Mouse (Mus musculus): ENCODE results near the gene Pcnx.
A peak's percentile ranks its signal among the peaks of the same experiment; 100 is the strongest.

The Pcnx gene

DNA sequence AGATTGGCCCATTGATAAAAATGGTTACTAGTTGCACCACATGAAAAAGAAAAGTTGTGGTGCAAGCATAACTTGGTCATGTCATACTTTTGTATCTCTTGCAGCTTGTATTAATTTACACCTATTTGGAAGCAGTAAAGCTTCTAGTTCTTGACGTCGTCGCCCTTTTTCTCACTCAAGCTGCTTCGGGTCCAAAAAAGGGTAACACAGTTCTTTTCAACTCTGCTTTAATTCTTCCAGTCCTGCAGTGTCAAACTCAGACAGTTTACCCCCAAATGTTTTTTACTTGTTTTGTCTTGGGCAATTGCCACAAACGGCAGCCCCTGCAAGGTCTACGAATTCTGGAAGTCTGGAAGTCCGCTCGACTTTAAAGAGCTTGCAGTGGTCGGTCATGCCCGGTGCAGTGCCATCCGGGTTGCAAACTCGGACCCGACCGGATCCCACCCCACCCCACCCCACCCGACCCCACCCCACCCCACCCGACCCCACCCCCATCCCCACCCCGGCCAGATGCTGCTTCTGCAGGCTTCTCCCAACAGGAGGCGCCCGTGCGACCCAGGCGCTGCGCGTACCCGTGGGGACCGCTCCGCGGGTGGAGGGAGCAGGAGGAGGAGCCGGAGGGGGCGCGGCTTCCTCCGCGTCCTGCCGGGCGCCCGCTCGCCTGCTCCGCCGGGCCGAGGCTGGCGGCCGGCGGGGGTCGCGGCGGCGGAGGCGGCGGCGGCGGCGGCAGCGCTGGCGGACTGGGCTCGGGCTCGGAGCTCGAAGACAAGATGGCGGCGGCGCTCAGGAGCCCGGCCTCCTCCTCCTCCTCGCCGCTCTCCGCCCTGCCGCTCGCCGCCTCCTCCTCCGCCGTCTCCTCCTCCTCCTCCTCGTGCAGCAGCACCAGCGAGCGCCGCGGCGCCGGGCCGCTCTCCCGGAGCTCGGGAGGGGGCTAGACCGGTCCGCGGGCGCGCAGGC lies at the start of gene Pcnx:
Pcnx (plus strand) TSS at position 673 of the 957 bp plus-strand sequence.
- peak; percentile 84 for DNase-seq

DNA sequence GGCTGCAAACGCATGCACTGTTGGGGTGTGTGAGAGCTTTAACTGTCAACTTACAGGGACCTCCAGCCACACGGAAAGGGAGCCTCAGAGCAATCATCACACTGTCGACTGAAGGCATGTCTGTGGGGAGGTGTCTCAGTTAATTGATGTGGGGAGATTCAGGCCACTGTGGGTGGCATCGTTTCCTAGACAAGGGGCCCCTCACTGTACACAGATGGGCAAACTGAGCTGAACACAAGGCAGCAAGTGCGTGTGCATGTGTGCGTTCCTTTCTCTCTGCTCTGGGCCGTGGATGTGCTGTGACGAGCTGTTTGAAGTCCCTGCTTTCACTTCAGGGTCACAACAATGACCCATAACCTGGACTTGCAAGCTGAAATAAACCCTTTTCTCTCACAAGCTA lies 49.4 kb upstream of the Pcnx start:
- no peak for DNase-seq

DNA sequence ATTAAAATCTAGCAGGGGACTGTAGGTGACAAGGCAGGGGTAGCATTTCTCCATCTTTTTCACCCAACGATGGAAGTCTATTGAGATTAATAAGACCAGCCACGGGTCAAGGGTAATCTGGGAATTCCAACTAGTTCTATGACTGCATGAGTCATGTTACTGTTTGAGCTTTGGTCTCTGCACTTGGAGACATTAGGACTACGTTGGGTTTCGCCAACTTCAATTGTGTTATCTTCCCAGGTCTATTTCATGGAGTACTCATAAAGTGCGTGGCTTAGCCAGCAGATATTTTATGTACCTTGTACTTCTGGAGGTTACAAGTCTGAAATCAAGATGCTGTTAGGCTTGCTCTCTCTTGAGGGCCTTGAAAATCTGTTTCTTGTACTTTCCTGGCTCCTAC lies 45.1 kb upstream of the Pcnx start:
- no peak for DNase-seq

DNA sequence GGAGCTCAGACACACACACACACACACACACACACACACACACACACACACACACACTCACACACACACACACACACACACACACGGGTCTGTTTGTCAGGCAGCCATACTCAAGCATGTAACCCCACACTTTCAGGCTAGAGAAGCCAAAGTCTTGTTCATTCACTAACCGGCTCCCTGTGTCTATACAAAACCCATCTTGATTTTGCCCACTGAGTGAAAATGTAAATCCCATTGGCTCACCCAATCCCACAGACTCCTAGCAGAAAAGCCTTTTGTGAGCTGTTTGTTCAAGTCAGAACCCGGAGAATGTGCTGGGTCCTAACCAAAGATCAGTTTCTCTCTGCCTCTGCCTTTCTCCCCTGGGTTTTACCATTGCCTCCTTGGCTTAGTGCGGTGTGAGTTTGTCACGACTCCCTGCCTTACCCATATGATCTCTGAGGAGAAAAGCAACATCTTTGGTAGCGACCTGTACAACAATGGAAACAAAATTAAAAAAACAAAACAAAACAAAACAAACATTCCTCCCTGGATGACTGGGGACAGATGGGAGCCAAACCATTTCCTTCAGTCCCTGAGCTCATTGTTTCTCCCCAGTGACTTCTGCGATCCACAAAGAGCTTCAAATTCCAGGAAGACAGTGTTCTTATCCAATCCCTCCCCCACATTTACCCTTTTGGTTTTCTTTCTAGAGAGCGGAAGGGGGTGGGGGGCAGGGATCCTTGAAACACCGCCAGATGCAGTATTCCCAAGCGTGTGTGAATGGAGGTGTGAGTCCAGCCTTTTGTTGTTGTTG lies 43.3 kb upstream of the Pcnx start:
- DNase-seq, result no peak

DNA sequence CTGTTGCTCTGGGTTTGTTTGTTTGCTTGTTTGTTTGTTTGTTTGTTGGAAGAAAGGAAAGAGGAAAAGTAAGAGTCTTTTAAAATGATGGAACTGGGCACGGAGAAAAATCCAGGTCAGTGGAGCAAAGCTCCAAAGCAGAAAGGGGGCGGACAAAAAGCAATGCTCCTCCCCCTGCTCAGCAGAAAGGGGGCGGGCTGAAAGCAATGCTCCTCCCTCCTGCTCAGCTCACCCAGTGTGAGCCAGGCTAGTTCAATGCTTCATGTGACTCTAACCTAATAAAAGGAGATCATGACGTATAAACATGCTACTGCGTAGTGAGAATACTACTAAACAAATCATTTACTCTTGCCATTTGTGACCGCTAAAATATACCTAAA lies 42.7 kb upstream of the Pcnx start:
- DNase-seq, result no peak

DNA sequence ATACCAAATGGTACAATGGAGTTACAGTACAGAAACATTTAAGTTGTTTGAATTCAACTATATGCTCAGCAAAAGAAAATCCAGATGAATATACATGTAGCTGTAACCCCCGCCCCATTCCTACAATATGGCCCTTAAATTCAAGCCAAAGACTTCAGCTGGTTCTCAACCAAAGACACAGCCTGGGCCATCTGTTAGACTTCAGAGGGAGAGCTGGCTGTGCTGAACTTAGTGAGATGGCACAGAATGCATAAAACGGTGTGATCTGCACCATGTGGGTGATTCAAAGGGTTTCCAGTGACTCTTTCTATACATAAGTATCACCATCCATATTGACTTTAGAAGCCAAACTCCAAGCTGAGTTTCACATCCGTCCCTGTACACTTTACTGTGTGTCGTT lies 39.1 kb upstream of the Pcnx start:
- DNase-seq, result peak; percentile 64

DNA sequence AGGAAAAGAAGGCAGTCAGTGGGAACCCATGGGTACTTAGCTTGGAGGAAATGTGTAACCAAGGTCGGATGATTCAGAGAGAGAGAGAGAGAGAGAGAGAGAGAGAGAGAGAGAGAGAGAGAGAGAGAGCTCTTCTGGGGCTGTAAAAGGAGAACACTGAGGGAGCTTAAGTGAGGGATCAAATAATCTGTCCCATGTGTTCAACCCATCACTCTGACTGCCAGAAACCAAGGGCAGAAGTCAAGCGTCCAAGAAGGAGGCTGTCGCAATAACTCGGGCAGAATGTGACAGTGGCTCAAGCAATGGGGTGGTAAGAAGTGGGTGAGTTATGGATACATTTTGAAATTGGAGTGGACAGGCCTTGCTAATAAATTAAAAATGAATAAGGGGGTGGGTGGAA lies 37.6 kb upstream of the Pcnx start:
- DNase-seq, result no peak

DNA sequence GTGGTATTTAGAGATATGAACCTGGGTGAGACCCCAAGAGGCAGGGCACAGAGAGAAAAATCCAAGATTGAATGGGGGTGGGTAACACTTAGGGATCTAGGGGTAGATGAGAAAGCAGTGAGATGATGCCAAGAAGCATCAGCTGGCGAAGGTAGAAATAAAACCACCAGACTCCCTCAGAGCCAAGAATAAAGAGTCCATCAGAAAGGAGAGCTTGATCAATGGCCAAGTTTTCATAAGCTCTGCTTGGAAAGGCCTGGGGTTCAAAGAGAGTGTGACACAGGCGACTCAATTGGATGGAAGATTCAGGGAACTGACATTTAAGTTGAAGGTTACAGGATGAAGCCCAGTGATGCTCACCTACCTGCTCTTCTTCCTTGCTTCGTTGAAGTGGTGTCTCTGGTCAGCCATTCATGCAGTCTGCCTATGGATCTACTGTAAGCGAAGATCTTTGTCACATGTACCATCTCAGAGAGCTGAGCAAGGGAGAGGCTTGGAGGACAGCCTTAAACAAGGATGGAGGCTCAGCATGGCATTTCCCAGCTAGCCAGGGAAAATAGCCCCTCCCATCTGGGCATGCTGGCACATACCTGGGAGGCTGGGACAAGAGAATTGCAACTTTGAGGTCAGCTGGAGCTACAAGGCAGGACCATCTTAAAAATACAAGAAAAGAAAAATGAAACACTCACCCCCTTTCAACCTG lies 36.9 kb upstream of the Pcnx start:
- DNase-seq, result peak; percentile 75

DNA sequence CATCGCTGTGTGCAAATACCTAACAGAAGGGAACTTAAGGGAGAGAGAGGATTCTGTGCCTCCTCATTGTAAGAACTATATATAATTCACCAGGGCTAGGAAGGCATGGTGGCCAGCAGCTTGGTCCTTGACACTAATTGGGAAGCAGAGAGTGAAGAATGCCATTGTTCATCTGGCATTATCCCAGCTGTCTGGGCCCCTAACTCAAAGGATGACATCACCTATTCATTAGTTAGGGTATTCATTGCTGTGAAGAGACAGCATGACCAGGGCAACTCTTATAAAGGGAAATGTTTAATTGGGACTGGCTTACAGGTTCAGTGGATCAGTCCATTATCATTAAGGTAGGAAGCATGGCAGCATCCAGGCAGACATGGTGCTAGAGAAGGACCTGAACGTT lies 31.5 kb upstream of the Pcnx start:
- no peak for DNase-seq

DNA sequence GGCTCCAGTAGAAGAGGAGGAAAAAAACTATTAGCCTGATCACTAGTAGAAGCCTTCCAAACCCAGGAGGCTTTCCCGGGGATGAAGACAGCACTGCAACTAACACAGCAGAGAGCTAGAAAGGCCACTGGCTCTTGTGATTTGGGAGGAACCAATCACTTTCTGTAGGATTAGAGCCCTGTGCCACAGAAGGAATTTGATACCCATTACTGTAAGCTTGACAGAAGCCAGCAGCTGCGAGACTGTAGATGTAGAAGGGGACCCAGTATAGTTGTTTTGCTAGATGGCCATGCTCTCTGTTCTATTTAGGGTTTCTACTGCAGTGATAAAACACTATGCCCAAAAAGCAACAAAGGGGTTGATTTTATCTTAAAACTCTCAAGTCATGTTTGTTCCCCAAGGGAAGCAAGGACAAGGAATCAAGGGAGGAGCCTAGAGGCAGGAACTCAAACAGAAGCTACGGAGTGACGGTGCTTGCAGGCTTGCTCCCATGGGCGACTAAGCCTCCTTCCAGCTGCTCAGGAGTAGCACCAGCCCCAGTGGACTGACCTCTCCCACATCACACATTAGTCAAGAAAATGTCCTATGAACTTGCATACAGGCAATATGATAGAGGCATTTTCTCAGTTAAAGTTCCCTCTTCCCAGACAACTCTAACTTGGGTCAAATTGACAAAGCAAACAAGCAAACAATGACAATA lies 27.6 kb upstream of the Pcnx start:
- no peak for DNase-seq

DNA sequence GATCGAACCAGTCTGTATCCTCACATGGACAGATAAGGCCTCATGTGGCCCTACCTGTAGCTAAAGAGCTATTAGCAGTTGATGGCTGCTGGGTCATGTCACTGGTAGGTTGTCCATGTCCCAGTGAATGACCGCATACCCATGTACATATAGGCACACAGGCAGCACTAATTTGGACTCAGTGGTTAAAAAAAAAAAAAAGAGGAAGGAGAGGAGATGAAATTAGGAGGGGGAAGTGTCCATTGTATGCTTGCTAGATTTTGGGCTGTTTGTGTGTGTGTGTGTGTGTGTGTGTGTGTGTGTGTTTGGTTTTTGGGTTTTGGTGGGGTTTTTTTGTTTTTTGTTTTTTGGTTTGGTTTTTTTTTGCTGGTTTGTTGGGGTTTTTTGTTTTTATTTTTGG lies 26.7 kb upstream of the Pcnx start:
- DNase-seq, result no peak

DNA sequence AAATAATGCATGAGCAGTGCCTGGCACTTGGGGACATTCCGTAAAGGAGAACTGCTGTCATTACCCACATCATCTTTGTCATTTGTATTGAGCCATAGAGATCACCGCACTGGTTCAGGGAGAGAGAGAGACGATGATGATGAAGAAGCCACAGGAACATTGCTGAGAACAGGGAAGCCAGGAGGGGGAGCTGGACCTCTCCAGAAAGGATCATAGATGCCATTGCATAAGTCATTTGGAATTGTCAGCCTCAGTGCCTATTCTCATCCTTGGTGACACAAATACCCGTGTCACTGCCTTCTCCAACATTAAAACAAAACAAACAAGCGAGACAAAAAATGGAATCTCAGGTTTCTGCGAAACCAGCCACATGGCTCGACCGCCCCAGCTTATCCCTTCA lies 23.7 kb upstream of the Pcnx start:
- DNase-seq, result no peak

DNA sequence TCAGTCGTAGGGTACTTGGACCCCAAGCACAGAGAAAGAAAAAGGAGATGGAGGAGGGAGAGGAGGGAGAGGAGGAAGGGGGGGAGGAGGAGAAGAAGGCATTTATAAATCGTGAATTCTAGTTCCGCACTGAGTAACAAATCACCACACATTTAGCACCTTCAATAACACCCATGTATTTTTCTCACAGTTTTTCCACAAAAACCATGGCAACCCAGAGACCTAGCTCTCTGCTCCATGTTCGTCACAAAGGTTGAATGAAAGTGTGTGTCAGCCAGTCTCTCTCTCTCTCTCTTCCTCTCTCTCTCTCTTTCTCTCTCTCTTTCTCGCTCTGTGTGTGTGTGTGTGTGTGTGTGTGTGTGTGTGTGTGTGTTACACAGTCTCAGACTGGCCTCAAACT lies 22.4 kb upstream of the Pcnx start:
- no peak for DNase-seq

DNA sequence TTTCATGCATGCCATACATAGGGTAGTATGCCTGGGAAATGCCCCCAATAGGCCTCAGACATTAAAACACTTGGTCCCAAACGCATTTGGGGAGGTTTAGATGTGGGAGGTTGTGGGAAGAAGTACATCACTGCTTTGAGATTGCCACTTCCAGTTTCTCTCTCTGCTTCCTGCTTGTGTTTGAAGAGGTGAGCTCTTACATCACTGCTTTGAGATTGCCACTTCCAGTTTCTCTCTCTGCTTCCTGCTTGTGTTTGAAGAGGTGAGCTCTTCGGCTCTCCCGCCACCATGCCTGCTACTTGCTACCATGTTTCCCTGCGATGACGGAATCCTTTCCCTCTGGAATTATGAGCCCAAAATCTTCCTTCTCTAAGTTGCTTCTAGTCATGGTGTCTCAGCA lies 20.2 kb upstream of the Pcnx start:
- DNase-seq, result no peak

DNA sequence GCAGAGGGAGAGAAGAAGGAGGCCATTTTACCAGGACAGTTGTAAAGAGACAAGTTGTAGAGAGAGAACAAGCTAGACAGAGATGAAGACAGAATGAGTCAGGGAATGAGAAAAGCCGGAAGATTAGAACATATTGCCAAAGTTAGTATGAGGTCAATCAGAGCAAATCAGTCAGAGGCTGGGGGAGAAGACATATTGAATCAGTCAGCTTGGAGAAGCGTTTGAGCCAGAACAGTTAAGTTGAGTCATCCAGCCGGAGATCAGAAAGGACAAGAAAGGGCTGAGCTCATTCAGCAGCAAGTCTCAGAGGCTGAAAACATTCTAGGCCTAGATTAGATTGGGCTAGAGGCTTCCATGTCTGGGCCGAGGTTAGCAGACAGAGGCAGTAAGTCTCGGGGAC lies 18.8 kb upstream of the Pcnx start:
- DNase-seq, result no peak

DNA sequence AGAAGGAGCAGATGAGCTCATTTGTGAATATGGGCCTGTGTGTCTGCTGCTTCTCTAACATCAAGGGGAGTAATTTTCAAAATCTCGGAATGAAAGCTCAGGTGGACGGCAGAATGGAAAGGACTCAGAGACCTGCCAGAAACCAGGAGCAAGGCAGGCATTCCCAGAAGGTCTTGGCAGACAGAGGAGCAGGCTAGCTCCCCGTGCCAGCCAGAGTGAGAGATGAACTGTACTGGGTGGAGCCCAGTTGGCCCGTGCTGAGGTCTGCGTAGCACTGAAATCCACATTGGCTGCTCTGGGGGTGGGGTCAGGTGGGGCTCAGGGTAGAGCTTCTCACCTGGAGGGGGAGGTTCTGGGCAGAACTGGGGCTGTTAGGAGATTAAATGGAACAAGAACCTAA lies 16.3 kb upstream of the Pcnx start:
- DNase-seq, result peak; percentile 75

DNA sequence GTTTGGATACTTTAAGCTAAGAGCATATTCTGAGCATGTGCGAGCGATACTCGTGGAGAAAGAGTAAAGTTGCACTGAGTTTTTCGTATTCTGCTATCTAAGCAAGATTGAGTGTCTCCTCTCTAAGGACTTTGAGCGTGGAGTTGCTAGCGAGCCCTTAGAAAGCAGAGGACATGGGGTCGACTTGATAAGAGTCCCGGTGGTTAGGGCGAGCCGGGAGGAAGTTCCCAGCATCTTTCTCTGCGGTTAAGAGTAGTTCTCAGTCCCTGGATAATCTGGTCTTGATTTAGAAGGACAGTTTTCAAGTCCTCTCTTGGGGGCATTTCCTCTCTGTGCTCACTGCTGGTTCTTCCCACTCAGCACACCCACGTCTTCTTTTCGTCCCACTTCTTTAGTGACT lies 15.3 kb upstream of the Pcnx start:
- no peak for DNase-seq

DNA sequence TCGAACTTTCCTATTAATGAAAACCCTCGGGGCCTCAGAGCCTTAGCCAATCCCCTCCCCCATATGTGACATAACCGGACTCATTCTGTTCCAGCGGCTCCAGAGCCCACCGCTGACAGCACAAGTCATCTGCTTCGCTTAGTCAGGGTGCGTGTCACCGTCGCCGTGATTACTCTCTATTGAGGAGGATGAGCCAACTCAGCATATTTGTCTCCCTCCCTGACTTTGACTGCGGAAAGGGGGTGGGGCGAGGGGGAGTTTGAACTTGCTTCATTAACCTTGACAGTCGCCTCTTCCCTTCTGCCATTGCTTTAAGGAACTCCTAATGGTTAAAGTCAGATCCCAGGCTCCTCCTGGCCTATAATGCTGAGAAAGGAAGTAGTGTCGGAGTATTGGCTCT lies 14.8 kb upstream of the Pcnx start:
- no peak for DNase-seq

DNA sequence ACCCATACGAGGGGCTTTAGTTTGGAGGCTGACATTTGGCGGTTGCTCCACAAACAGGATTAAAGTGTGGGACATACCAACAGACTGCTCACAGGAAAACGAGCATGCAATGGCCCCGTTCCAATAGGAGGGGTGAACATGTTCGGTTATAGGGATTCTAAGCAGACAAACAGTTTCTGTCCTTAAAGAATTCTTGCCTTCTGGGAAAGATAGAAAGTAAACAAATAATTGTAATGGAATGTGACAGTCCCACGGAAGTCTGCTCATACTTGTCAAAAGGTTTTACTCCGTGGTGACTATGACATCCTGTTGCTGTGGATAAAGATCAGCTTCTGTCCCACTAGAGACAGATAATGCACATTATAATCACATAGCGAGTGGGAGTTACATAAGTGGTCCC lies 10.2 kb upstream of the Pcnx start:
- DNase-seq, result no peak

DNA sequence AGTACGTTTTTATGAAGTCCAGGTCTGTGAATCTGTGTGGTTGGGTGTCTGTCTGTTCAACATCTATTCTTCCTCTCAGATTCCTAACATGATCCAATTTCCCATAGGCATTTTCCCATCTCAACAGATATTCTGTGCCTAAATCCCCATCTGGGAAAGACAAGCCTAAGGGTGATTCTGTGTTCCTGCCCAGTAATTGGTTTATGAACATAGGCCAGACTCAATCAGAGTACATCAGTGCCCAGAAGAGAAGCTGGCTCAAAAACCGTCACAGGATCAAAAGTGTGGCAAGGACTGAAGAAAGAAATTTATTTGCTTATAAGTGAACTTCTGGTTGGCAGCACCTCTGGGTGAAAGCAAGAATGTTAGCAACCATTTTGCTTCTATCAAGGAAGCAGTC lies 7.3 kb upstream of the Pcnx start:
- DNase-seq, result no peak

DNA sequence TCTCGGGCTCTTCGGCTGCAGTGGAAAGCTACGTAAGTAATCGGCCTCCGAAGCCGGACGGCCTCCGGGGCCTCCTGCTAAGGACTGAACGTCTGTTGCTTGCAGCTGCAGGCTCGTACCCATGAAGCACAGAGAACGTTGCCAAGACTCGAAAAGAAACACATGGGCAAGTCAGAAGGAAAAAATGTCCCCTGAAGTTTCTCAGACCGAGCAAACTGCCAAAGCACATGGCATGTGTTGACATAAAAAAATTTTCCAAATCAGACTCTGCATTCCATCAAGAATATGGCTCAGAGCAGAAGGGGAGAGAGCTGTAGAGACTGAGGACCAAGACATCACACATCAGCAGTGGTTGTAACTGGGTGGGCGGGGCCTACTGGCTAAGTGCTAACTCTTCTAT lies 6.8 kb upstream of the Pcnx start:
- no peak for DNase-seq

DNA sequence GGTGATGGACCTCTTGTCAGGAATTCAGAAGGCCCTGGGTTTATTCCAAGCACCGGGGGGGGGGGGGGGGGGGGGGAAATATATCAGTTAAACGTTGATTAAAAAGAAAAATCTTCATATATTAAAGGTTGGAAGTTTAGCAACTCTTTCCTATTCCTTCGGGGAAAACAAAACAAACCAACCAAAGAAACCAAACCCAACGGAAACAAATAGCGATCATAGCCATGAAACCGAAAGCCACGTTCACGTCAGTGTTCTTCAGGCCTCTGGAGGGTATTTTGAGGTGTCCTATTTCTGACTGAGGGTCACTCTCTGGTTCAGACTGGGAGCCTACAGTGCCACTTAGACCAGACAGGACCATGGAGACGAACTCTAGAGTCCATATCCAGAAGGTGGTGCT lies 6.3 kb upstream of the Pcnx start:
- DNase-seq, result no peak

DNA sequence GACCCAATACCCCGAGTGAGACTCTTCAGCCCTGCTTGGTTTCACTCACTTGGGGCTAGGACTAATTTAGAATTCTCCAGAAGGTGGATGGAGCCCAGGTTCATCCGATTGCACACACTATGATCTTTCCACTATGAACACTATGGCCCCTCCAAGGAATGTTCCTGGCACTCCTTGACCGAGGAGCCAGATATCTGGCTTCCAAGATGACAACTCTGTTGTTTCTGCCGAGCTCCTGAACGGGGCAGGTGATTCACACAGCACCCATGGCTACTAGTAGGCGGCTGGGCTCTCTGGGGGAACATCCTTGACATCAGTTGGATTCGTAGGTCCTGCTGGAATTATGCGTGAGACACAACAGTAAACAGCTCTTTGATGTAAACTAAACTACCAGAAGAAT lies 4.8 kb upstream of the Pcnx start:
- DNase-seq, result no peak

All from cerebellum, adult 11-12 months (tissue).